Mouse (Mus musculus): ENCODE data around the gene Lrrc73.

GRCm38 (mm10) chr17:46227576-46227975, 25.8 kb upstream of the Lrrc73 start:
- TF ChIP-seq EP300 (IDR thresholded peaks at IDR 0.05; ENCODE audit: low read depth), result no peak
- TF ChIP-seq CTCF (IDR thresholded peaks at IDR 0.05; ENCODE audit: low read depth), result no peak
